Mouse (Mus musculus) layer of hippocampus, adult 2 months (tissue): ENCODE measurements at regions not wholly inside any gene's neighbourhood (a gene's known extent, or its start where the extent isn't known, plus 50 kb on each side); places are given as distances from the start of the nearest gene placed in this dataset.
"Not testable (repeated sequence)": the region's sequence is repeated elsewhere in the genome, so short reads cannot be mapped to it uniquely, and the experiment has no call there.

Experiments
- DNase-seq, 2 experiments: peaks; one replicate each; pipeline ENCODE4 v3.0.0; 2022; ENCODE audit warnings: low spot score in 2 of 2
- H3K27ac ChIP-seq: fragments of 200-600 bp; 2 replicates; pipeline ENCODE4 v1.8.1; 2022
- H3K4me3 ChIP-seq: fragments of 200-600 bp; 2 replicates; pipeline ENCODE4 v1.8.1; 2022; ENCODE audit warnings: mild to moderate bottlenecking
- CTCF ChIP-seq: fragments of 200-600 bp; conservative IDR thresholded peaks from 2 replicates; pipeline ENCODE4 v1.8.1; 2022; ENCODE audit warnings: antibody characterized with exemption, mild to moderate bottlenecking, moderate library complexity

DNA sequence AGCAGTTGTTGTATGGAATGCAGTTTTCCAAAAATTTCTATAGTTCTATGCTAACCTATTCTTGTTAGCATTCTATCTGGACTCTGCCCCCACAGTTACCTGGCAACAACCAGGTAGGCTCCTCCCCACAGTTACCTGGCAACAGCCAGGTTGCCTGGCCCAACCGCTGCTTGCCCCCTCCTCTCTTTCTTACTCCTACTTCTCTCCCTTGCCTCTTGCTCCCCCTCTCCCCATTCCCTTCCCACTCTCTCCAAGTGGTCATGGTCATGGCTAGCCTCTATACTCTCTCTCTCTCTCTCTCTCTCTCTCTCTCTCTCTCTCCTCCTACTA is 70.4 kb upstream of the Cpsf6 start:
- no peak for TF ChIP-seq CTCF
- DNase-seq = no peak
- Histone ChIP-seq H3K4me3 (no peak overlapping the region), H3K27ac (no peak overlapping the region)

DNA sequence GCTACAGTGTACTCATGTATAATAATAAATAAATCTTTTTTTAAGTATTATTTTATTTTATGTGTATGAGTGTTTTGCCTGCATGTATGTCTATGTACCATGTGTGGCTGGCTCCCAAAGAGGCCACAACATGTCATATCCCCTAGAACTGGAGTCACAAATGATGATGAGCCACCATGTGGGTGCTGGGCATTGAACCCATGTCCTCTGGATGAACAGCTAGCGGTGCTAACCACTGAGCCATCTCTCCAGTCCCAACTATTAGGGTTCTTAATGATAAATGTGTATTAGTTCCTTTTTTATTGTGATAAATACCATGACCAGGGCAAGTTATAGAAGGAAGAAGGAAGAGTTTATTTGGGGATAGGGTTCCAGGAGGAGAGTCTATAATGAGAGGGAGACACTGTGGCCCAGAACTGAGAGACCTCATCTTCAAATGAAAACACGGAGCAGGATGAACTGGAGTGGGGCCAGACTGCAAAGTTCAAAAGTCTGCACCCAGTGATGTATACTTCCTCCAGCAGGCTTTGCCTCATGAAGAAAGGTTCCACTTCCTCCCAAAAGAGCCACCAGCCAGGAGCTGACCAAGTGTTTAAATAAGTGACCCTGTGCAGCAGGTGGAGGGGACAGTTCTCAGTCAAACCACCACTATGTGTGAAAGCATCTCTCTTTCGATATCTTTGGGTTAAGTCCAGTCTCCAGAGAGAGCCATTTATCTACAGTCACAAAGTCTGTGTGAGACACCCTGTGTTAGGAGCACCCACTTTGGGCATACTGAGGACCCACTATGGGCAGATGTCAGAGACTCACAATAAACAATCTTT is 69.8 kb upstream of the Cpsf6 start:
- no peak for DNase-seq
- no peak overlapping the region for H3K4me3 ChIP-seq
- no peak for TF ChIP-seq CTCF
- no peak overlapping the region for H3K27ac ChIP-seq

DNA sequence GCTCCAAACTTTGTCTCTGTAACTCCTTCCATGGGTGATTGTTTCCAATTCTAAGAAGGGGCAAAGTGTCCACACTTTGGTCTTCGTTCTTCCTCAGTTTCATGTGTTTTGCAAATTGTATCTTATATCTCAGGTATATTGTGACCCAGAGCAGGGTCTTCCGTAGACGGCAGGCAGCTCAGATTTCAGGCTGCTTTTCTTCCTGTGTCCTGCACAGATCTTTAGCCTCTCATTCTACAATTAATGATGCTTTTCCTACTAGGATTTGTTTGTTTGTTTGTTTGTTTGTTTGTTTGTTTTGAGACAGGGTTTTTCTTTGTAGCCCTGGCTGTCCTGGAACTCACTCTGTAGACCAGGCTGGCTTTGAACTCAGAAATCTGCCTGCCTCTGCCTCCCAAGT is 69.0 kb upstream of the Cpsf6 start:
- H3K27ac ChIP-seq, H3K4me3 ChIP-seq, DNase-seq: not testable (repeated sequence)

DNA sequence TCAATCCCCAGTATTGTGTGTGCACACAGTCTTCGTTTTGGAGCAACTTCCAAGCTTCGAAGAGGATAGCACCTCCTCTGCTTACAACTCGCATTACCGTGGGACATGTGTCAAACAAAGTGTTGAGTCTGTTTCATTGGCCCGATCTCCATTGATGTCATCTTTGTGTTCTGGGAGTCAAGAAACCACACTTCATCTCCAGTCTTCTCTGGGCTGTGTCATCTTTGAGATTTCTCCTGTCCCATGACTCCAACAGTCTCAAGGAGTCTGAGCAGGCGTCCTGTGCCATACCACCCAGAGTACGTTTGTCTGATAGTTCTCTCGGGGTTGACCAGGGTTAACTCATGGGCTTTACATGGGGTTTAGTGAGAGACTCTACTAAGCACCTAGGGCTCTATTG is 67.8 kb upstream of the Cpsf6 start:
- no peak overlapping the region for H3K4me3 ChIP-seq
- no peak for DNase-seq
- no peak overlapping the region for H3K27ac ChIP-seq
- no peak for TF ChIP-seq CTCF

DNA sequence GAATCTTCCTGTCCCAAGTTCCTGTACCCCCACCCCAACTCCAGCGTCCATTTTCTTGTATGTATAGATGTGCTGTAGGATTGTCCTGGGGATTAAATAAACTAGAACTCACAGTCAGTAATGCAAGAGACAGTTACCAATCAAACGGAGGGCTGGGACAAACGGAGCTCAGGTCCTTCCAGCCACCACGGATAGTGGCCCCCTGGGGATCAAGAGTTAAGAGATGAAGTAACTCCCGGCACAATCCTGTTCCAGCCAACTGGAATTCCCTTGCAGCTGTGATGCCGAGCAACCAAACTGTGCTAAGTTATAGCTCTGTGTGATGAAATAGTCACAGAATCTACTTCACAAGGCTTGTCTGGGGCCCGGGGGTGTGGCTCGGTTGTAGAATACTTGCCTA is 67.4 kb upstream of the Cpsf6 start:
- DNase-seq = no peak
- TF ChIP-seq CTCF = no peak
- 0 out of 2 replicates have a peak overlapping the region, but pooled peaks have one; percentile 48 for H3K27ac ChIP-seq
- no peak overlapping the region for H3K4me3 ChIP-seq

DNA sequence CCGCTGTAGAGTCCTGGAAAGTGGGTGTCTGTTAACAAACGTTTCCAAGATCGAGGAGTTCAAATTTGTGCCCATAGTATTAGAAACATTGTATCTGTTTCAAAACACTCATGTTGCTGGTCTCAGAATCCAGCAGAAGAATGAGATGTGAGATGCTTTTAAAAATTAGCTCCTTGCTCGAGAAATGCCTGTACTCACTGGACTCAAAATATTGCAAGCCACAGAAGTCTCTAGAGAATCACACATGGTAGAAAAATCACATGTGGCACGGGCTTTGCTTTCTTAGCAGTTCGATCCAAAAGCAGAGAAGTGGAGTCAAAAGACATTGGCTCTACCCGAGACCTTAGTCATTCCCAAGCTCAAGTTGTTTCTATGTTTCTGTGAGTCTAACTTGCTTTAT is 67.0 kb upstream of the Cpsf6 start:
- no peak for DNase-seq
- no peak for TF ChIP-seq CTCF
- H3K27ac ChIP-seq = peak overlapping the region; percentile 48; the same call in 1 of the 2 replicates
- no peak overlapping the region for H3K4me3 ChIP-seq

DNA sequence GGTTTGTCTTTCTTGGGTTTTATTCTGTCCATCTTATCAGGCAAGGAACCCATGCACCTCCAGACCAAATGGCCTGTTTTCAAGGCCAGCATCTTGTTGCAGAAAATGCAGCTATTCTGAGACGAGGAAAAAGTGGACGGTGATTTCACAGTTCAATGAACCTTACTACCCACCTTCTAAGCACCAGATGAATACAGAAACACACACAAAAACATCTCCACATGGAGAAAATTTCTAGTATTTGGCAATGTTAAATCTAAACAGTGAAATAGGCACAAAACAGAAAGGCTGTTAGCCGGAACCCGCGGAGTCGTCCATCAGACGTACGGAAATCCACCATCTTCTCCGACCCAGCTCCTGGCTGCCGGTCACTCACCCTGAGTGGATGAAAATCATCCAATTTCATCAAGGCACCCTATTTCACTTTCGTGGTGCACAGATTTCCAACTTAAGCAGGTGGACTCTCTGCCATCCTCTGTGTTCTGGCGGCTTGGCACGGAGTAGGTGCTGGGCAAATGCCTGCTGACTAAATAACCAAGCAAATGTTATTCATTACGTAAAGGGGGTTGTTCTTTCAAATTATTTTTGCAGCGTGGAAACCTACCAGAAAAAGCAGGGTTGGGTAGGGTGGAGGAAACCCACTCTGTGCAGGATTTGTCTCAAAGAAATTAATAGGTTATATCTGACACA is 66.1 kb upstream of the Cpsf6 start:
- DNase-seq = peak; percentile 51 to 52
- no peak for TF ChIP-seq CTCF
- H3K27ac ChIP-seq = peak overlapping the region; percentile 72
- H3K4me3 ChIP-seq = peak overlapping the region; percentile 26; the same call in 1 of the 2 replicates

DNA sequence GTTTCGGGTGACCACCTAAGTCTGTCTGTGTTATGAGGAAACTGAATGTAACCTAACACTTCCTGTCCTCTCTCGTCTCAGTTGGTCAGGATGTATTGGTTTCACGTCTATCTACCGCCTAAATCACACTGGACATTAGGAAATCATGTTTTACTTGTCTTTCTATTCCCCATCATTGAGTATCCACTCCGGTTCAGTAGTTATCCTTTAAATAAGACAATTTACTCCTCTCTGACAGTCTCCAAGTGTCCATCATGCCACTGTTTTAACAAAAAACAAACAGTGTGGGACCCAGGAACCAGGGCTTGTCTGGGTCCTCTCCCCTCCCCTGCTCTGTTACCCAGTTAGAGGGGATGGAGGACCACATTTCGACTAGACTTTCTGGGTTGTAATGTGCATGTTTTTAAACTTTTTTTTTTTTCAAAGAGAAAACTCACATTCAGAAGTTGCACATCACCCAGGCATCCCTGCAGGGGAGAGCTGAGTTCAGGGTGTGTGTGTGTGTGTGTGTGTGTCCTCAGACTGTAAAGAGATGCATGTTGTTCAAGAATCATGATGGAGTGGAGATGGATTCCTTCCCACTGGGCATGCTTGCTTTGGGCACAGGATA is 65.5 kb upstream of the Cpsf6 start:
- H3K27ac ChIP-seq = peak overlapping the region; percentile 72
- H3K4me3 ChIP-seq = no peak overlapping the region
- no peak for TF ChIP-seq CTCF
- no peak for DNase-seq

DNA sequence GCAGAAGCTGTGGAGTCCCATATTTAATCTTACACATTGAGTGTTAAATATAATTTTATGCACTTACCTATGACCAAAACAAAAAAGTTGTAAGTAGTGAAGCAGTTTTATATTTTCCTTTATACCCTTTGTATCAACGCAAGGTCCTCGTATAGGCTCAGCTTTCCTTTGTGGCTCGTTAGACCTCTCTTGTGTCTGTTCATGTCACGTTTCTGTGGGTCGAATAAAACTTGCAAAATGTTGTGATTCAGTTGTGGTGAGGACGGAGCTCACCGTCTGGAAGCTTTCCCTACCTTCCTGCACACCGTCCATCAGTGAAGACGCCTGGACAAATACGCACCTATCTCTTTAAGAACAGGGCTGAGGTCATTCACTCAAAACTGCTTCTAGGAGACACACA is 64.9 kb upstream of the Cpsf6 start:
- Histone ChIP-seq H3K27ac (no peak overlapping the region), H3K4me3 (no peak overlapping the region)
- no peak for DNase-seq
- no peak for TF ChIP-seq CTCF

DNA sequence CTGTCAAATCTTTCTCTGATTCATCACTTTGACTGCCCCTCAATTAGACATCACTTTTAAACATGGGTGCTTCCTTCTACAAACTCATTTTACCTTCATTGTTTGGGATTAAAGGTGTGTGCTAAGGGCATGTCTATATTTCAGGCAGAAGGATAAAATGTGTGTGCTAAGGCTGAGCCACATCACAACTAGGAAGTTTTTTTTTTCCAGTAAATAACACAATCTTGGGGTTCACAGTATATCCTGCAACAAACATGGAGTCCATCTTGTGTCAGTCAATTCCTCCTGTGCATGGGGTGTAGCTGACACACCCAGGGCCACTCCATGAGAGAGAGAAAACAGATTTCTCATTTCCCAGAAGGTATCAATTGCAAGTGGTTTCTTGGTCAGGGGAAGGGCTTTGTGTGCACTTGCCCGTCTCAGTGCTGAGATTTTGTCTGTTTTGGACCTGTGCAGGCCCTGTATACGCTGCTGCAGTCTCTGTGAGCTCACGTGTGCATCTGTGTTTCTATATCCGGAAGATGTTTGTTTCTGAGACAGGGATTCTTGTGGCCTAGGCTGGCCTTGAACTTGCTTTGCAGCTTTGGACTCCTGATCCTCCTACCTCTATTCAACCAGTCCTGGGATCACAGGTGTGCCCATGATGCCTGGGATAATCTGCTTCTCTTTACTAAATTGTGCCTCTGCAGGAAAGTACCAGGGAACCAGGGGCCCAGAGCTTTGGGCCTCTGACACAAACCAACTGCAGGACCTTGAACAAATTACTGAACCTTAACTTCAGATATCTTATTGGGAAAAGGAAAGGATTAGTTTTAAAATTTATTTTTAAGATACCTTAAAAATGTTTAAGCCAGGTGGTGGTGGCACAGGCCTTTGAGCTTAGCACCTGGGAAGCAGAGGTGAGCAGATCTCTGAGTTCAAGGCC is 63.9 kb upstream of the Cpsf6 start:
- Histone ChIP-seq H3K4me3 (no peak overlapping the region), H3K27ac (no peak overlapping the region)
- no peak for TF ChIP-seq CTCF
- DNase-seq = no peak

DNA sequence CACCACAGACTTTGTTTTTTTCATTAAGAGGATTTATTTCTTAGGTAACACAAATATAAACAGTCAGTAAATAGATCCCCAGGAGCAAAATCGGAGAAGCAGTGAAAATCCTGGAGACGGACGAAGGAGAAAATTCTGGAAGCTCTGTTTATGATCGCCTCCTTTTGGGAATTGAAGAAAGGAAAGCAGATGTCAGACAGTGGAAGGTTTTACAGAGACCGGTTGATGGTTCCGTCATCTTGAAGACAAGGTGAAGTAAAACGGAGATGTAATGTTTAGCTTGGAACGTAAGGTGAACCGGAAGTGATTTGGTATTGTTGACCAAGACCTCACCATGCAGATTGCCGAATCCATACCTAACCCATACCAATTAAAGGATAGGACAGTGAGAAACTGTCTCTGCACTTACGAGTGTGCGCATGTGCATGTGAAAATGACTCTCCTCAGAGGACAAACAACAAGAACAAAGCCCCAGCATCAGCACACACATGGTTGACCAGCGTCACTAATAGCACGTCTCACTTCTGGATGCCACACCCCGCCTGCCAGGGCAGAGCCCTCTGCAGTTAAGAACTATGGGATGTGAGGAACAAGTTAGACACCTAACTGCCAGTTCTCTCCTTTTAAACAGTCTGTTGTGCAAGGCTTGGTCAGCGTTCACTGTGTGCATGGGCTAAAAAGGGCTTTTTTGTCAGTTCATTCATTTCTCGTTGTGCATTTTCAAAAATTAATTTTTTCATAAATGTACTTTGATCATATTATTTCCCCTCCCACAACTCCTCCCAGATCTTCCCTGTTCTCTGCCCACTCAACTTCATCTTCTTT is 62.4 kb upstream of the Cpsf6 start:
- Histone ChIP-seq H3K27ac (no peak overlapping the region), H3K4me3 (no peak overlapping the region)
- no peak for DNase-seq
- TF ChIP-seq CTCF = no peak
